Mouse (Mus musculus) intestine, postnatal 0 days (tissue): Measurements from ENCODE around the gene Ppp2r5e. TPM values are rescaled to one million over a fixed set of nuclear protein-coding genes. Genes with fewer than 3 reads are reported as not detected.
"Not testable (repeated sequence)": the region's sequence is repeated elsewhere in the genome, so short reads cannot be mapped to it uniquely, and the experiment has no call there.

ENCODE experiments used
- ATAC-seq: fragments of 200-750 bp; cut with Nextera tagmentation; 2 replicates; pipeline ENCODE4 v1.8.0; 2017; ENCODE audit warnings: mild to moderate bottlenecking, moderate TSS enrichment, moderate library complexity
- H3K27ac ChIP-seq: fragments of 300-500 bp; sonication (generic); 2 replicates; pipeline ENCODE4 v1.5.1; 2014; ENCODE audit warnings: mild to moderate bottlenecking, low read depth, low read length, moderate library complexity
- H3K27me3 ChIP-seq: fragments of 300-500 bp; sonication (generic); replicated peaks from 2 replicates; pipeline ENCODE4 v1.6.1; 2014; ENCODE audit warnings: low read length, mixed read lengths; ENCODE audit not compliant: control insufficient read depth, insufficient read depth
- H3K36me3 ChIP-seq: fragments of 300-500 bp; sonication (generic); 2 replicates; pipeline ENCODE4 v1.6.1; 2014; ENCODE audit warnings: mild to moderate bottlenecking, moderate library complexity; ENCODE audit not compliant: control insufficient read depth, insufficient read depth
- H3K4me1 ChIP-seq: fragments of 300-500 bp; sonication (generic); replicated peaks from 2 replicates; pipeline ENCODE4 v1.6.1; 2014; ENCODE audit warnings: antibody characterized with exemption, low read length, mixed read lengths; ENCODE audit not compliant: control insufficient read depth, insufficient read depth
- H3K4me2 ChIP-seq: fragments of 300-500 bp; sonication (generic); replicated peaks from 2 replicates; pipeline ENCODE4 v1.6.1; 2014; ENCODE audit warnings: low read depth, mild to moderate bottlenecking, moderate library complexity
- H3K4me3 ChIP-seq: fragments of 300-500 bp; sonication (generic); 2 replicates; pipeline ENCODE4 v1.5.1; 2014; ENCODE audit warnings: low read depth, low read length
- H3K9ac ChIP-seq: fragments of 300-500 bp; sonication (generic); 2 replicates; pipeline ENCODE4 v1.6.1; 2014; ENCODE audit warnings: mild to moderate bottlenecking, low read depth, low read length
- H3K9me3 ChIP-seq: fragments of 300-500 bp; sonication (generic); 2 replicates; pipeline ENCODE4 v1.6.1; 2016; ENCODE audit warnings: mixed run types; ENCODE audit not compliant: control insufficient read depth
- CTCF ChIP-seq: sonication (generic); IDR thresholded peaks from 2 replicates; pipeline ENCODE4 v1.5.1; 2016; ENCODE audit warnings: low read depth, mild to moderate bottlenecking, control low read depth, antibody characterized with exemption, moderate library complexity
- WGBS: fragments of 180-500 bp; shearing (Covaris S2); extraction: QIAGEN DNeasy Blood & Tissue Kit; methylation state at CpG from one replicate; pipeline ENCODE4 v1.1.7; 2014; 5-methylcytosine and 5-hydroxymethylcytosine counted together
- polyA plus RNA-seq: library from polyadenylated mRNA; unstranded; fragments of >200 nt; fragmentation: Nextera tagmentation; extraction: Ambion mirVana; gene quantifications from 2 replicates; pipeline ENCODE4 v1.2.1, GENCODE M21; 2015

Gene Ppp2r5e
- polyA plus RNA-seq, 1 experiment from 2014 or later, result 7.3 TPM

- Histone ChIP-seq H3K9ac (no peak overlapping the region), H3K9me3 (no peaks in the 10 kb centered on the region), H3K36me3 (peaks cover 24% of the 10 kb centered on the region), H3K27me3 (no peaks in the 10 kb centered on the region), H3K4me2 (no peak overlapping the region), H3K27ac (no peak overlapping the region), H3K4me3 (no peak overlapping the region), H3K4me1 (no peaks in the 10 kb centered on the region)
- 82% methylated on average over 6 of the region's 6 CpGs for WGBS
- no peak for ATAC-seq
- no peak for TF ChIP-seq CTCF
Measured at GRCm38 (mm10) chr12:75453441-75453840, 142.6 kb downstream of the Ppp2r5e start.

- no peak overlapping the region for H3K4me3 ChIP-seq
- H3K4me1 ChIP-seq, result no peaks in the 10 kb centered on the region
- no peak overlapping the region for H3K27ac ChIP-seq
- no peak overlapping the region for H3K9ac ChIP-seq
- H3K36me3 ChIP-seq, result peaks cover 23% of the 10 kb centered on the region
- H3K27me3 ChIP-seq, result no peaks in the 10 kb centered on the region
- no peak for ATAC-seq
- WGBS, result 87% methylated on average over 4 of the region's 4 CpGs
- no peaks in the 10 kb centered on the region for H3K9me3 ChIP-seq
- no peak overlapping the region for H3K4me2 ChIP-seq
- peak; percentile 48 for TF ChIP-seq CTCF
Measured at GRCm38 (mm10) chr12:75453027-75453426, 143.0 kb downstream of the Ppp2r5e start.

GRCm38 (mm10) chr12:75450592-75450991 lies 145.5 kb downstream of the Ppp2r5e start:
- 87% methylated on average over 8 of the region's 8 CpGs for WGBS
- peaks cover 23% of the 10 kb centered on the region for H3K36me3 ChIP-seq
- no peak overlapping the region for H3K4me2 ChIP-seq
- no peak overlapping the region for H3K4me3 ChIP-seq
- H3K9me3 ChIP-seq, result no peaks in the 10 kb centered on the region
- no peak overlapping the region for H3K9ac ChIP-seq
- no peak for TF ChIP-seq CTCF
- H3K4me1 ChIP-seq, result no peaks in the 10 kb centered on the region
- H3K27me3 ChIP-seq, result no peaks in the 10 kb centered on the region
- no peak for ATAC-seq
- H3K27ac ChIP-seq, result no peak overlapping the region

- H3K4me3 ChIP-seq, result no peak overlapping the region
- no peak overlapping the region for H3K27ac ChIP-seq
- no peaks in the 10 kb centered on the region for H3K4me1 ChIP-seq
- TF ChIP-seq CTCF, result no peak
- no peaks in the 10 kb centered on the region for H3K9me3 ChIP-seq
- no peak for ATAC-seq
- no peaks in the 10 kb centered on the region for H3K27me3 ChIP-seq
- H3K9ac ChIP-seq, result no peak overlapping the region
- WGBS, result 58% methylated on average over 14 of the region's 14 CpGs
- H3K4me2 ChIP-seq, result no peak overlapping the region
- H3K36me3 ChIP-seq, result peaks cover 23% of the 10 kb centered on the region
Measured at GRCm38 (mm10) chr12:75450011-75450410, 146.0 kb downstream of the Ppp2r5e start.

GRCm38 (mm10) chr12:75449475-75449966 lies 146.5 kb downstream of the Ppp2r5e start:
- H3K36me3 ChIP-seq, result peaks cover 23% of the 10 kb centered on the region
- H3K4me1 ChIP-seq, result no peaks in the 10 kb centered on the region
- H3K9ac ChIP-seq, result no peak overlapping the region
- no peak for ATAC-seq
- 53% methylated on average over 6 of the region's 6 CpGs for WGBS
- no peaks in the 10 kb centered on the region for H3K9me3 ChIP-seq
- no peak overlapping the region for H3K4me3 ChIP-seq
- H3K4me2 ChIP-seq, result no peak overlapping the region
- no peak overlapping the region for H3K27ac ChIP-seq
- TF ChIP-seq CTCF, result peak; percentile 63
- H3K27me3 ChIP-seq, result no peaks in the 10 kb centered on the region

GRCm38 (mm10) chr12:75448921-75449320 lies 147.1 kb downstream of the Ppp2r5e start:
- Histone ChIP-seq H3K4me3 (no peak overlapping the region), H3K36me3 (peaks cover 23% of the 10 kb centered on the region), H3K4me1 (no peaks in the 10 kb centered on the region), H3K9me3 (no peaks in the 10 kb centered on the region), H3K27ac (no peak overlapping the region), H3K9ac (no peak overlapping the region), H3K4me2 (no peak overlapping the region), H3K27me3 (no peaks in the 10 kb centered on the region)
- no peak for TF ChIP-seq CTCF
- ATAC-seq, result no peak
- WGBS, result 73% methylated on average over 5 of the region's 5 CpGs

- ATAC-seq, result no peak
- Histone ChIP-seq H3K27ac (no peak overlapping the region), H3K27me3 (no peaks in the 10 kb centered on the region), H3K9ac (no peak overlapping the region), H3K4me3 (no peak overlapping the region), H3K36me3 (peaks cover 7% of the 10 kb centered on the region), H3K4me1 (no peaks in the 10 kb centered on the region), H3K9me3 (no peaks in the 10 kb centered on the region), H3K4me2 (no peak overlapping the region)
- WGBS, result 73% methylated on average over 7 of the region's 7 CpGs
- TF ChIP-seq CTCF, result no peak
Measured at GRCm38 (mm10) chr12:75446245-75446644, 149.8 kb downstream of the Ppp2r5e start.

- not testable (repeated sequence) for H3K4me3 ChIP-seq, H3K36me3 ChIP-seq, H3K9ac ChIP-seq, H3K27ac ChIP-seq, H3K4me1 ChIP-seq, H3K27me3 ChIP-seq, H3K9me3 ChIP-seq, ATAC-seq, H3K4me2 ChIP-seq
- 83% methylated on average over 6 of the region's 6 CpGs for WGBS
Measured at GRCm38 (mm10) chr12:75432400-75432799, 163.6 kb downstream of the Ppp2r5e start.
